Mouse (Mus musculus): ENCODE data around the gene Pabpc4.

- no peak for TF ChIP-seq POLR2A (IDR thresholded peaks at IDR 0.05; ENCODE audit: extremely low read depth, insufficient read depth, low read length)
- TF ChIP-seq CTCF (IDR thresholded peaks at IDR 0.05; ENCODE audit: extremely low read depth, insufficient read depth, low read length) = no peak
Observed at GRCm38 (mm10) chr4:123342642-123343470, 80.7 kb downstream of the Pabpc4 start, which contains the start of gene Bmp8a.

All from cortical plate, adult 2 months (tissue).